Mouse (Mus musculus) embryonic facial prominence, embryonic 15.5 days (tissue): Measurements from ENCODE around the gene Minpp1. TPM values are rescaled to one million over a fixed set of nuclear protein-coding genes. Genes with fewer than 3 reads are reported as not detected.

Experiments used
- ATAC-seq: fragments of 200-750 bp; cut with Nextera tagmentation; 2 replicates; pipeline ENCODE4 v1.8.0; 2017; ENCODE audit warnings: low read depth, moderate TSS enrichment; ENCODE audit not compliant: insufficient number of reproducible peaks, low FRiP score, low TSS enrichment
- H3K27ac ChIP-seq: fragments of 300-500 bp; sonication (generic); replicated peaks from 2 replicates; pipeline ENCODE4 v1.5.1; 2015; ENCODE audit warnings: mild to moderate bottlenecking, inconsistent platforms
- H3K27me3 ChIP-seq: fragments of 300-500 bp; sonication (generic); 2 replicates; pipeline ENCODE4 v1.6.1; 2015; ENCODE audit warnings: inconsistent platforms
- H3K36me3 ChIP-seq: fragments of 300-500 bp; sonication (generic); 2 replicates; pipeline ENCODE4 v1.6.1; 2015; ENCODE audit warnings: mild to moderate bottlenecking, inconsistent platforms
- H3K4me1 ChIP-seq: fragments of 300-500 bp; sonication (generic); 2 replicates; pipeline ENCODE4 v1.6.1; 2015; ENCODE audit warnings: inconsistent platforms
- H3K4me2 ChIP-seq: fragments of 300-500 bp; sonication (generic); replicated peaks from 2 replicates; pipeline ENCODE4 v1.6.1; 2015; ENCODE audit warnings: mild to moderate bottlenecking, inconsistent platforms
- H3K4me3 ChIP-seq: fragments of 300-500 bp; sonication (generic); replicated peaks from 2 replicates; pipeline ENCODE4 v1.5.1; 2015; ENCODE audit warnings: mild to moderate bottlenecking, inconsistent platforms
- H3K9ac ChIP-seq: fragments of 300-500 bp; sonication (generic); 2 replicates; pipeline ENCODE4 v1.6.1; 2015; ENCODE audit warnings: inconsistent platforms
- H3K9me3 ChIP-seq: fragments of 300-500 bp; sonication (generic); replicated peaks from 2 replicates; pipeline ENCODE4 v1.6.1; 2016; ENCODE audit warnings: inconsistent platforms
- whole genome bisulfite sequencing: fragments of 180-500 bp; shearing (Covaris S2); methylation state at CpG from one replicate; pipeline ENCODE4 v1.1.7; 2015; 5-methylcytosine and 5-hydroxymethylcytosine counted together
- polyA plus RNA-seq: library from polyadenylated mRNA; unstranded; fragments of >200 nt; fragmentation: Nextera tagmentation; extraction: Ambion mirVana; gene quantifications from 2 replicates; pipeline ENCODE4 v1.2.1, GENCODE M21; 2015

Gene Minpp1
- polyA plus RNA-seq, 1 experiment from 2014 or later: 62.4 TPM

DNA sequence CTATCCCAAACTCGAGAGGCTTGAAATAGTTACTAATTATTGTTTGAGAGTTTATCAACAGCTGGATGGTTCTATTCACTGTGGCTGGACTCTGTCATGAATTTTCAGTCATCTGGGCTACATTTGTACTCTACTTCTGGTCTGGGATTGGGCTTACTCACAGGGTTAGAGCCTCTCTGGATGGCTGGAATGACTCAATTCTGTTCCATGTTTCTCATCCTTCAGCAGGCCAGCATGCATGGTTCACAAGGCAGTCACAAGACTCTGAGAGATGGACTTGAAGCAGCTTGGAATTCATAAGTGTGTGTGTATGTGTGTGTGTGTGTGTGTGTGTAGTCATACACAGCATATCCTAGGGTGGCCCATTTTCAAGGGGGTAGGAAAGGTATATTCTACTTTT is 66.5 kb downstream of the Minpp1 start:
- no peak for ATAC-seq
- Histone ChIP-seq H3K4me1 (peaks cover 7% of the 10 kb centered on the region; the same call in 1 of the 2 replicates), H3K27me3 (no peaks in the 10 kb centered on the region), H3K4me3 (no peak overlapping the region), H3K4me2 (no peak overlapping the region), H3K9ac (no peak overlapping the region), H3K27ac (no peak overlapping the region), H3K9me3 (no peaks in the 10 kb centered on the region), H3K36me3 (no peaks in the 10 kb centered on the region)
- 66% methylated on average over 1 of the region's 1 CpGs for WGBS

DNA sequence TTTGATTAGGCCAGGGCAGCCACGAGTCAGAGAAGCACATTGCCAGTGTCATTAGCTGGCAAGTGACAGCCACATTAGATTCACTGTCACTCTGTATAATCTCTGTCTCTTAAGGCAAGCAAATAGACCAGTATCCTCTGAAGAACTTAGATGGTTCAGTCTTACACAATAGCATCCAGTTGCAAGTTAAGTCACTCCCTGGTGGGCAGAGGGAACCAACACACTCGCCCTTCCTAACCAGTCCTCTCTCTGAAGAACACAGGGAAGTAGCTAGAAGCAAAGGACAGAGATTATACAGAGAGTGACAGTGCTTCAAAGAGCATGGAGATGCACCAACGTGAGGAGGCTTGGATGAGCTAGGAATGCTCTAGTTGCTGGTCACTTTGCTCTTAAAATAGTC is 67.7 kb downstream of the Minpp1 start:
- Histone ChIP-seq H3K4me1 (peaks cover 7% of the 10 kb centered on the region; the same call in 1 of the 2 replicates), H3K9me3 (no peaks in the 10 kb centered on the region), H3K4me3 (no peak overlapping the region), H3K9ac (no peak overlapping the region), H3K4me2 (no peak overlapping the region), H3K27me3 (no peaks in the 10 kb centered on the region), H3K36me3 (no peaks in the 10 kb centered on the region), H3K27ac (no peak overlapping the region)
- ATAC-seq: no peak
- 70% methylated on average over 3 of the region's 3 CpGs for WGBS

DNA sequence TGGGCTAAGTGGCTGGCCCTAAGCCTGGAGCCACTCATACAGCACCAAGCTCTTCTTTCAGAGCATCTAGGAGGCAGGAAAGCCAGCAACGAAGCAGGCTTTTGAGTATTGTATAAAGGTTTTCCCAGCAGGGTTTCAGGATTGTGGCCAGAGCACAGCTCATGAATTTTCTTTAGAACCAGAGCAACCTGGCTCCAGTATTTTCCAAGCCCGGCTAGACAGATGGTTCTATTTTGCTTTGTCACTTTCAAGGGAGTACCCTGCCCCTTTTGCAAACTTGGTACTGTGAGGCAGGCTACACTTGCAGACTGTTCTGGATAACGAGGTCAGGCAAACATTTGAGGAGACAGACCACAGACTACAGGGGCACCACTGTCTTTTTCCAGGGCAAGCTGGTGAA is 69.7 kb downstream of the Minpp1 start:
- ATAC-seq: no peak
- H3K4me2 ChIP-seq: no peak overlapping the region
- WGBS: 30% methylated on average over 3 of the region's 3 CpGs

More for the DNA sequence above, 69.7 kb downstream of the Minpp1 start:
- H3K27ac ChIP-seq: no peak overlapping the region
- no peaks in the 10 kb centered on the region for H3K9me3 ChIP-seq
- no peak overlapping the region for H3K4me3 ChIP-seq
- no peaks in the 10 kb centered on the region for H3K36me3 ChIP-seq
- H3K4me1 ChIP-seq: peaks cover 7% of the 10 kb centered on the region; the same call in 1 of the 2 replicates
- no peaks in the 10 kb centered on the region for H3K27me3 ChIP-seq
- H3K9ac ChIP-seq: no peak overlapping the region

Other genes starting within 250 kb of the Minpp1 start
- gene Sgms1, start 96.1 kb upstream of the Minpp1 start, polyA plus RNA-seq: 38.8 and 39.4 TPM in 2 replicates
- gene Rpl9-ps6, start 19.2 kb upstream of the Minpp1 start, polyA plus RNA-seq: 110 and 179 TPM in 2 replicates
- 21.5 and 29.3 TPM in 2 replicates for gene Papss2, start 110.0 kb downstream of the Minpp1 start, polyA plus RNA-seq